Mouse (Mus musculus) limb, embryonic 14.5 days (tissue): ENCODE results near the gene Large2. TPM values are rescaled to one million over a fixed set of nuclear protein-coding genes. Genes with fewer than 3 reads are reported as not detected.

Experiments
- ATAC-seq: fragments of 200-750 bp; cut with Nextera tagmentation; 2 replicates; pipeline ENCODE4 v1.8.0; 2017; ENCODE audit warnings: low read depth, moderate number of reproducible peaks, moderate TSS enrichment; ENCODE audit not compliant: low FRiP score
- DNase-seq: peaks from one replicate; pipeline ENCODE4 v3.0.0-alpha.2; 2015; ENCODE audit warnings: low spot score
- H3K27ac ChIP-seq: fragments of 300-500 bp; sonication (generic); replicated peaks from 2 replicates; pipeline ENCODE4 v1.5.1; 2014; ENCODE audit warnings: low read depth, mild to moderate bottlenecking, low read length, moderate library complexity, mixed read lengths
- H3K27me3 ChIP-seq: fragments of 300-500 bp; sonication (generic); 2 replicates; pipeline ENCODE4 v1.6.1; 2014; ENCODE audit warnings: low read length, mixed read lengths; ENCODE audit not compliant: control insufficient read depth, insufficient read depth
- H3K36me3 ChIP-seq: fragments of 300-500 bp; sonication (generic); 2 replicates; pipeline ENCODE4 v1.6.1; 2014; ENCODE audit warnings: mild to moderate bottlenecking, low read length, moderate library complexity, mixed read lengths; ENCODE audit not compliant: control insufficient read depth, insufficient read depth
- H3K4me1 ChIP-seq: fragments of 300-500 bp; sonication (generic); 2 replicates; pipeline ENCODE4 v1.6.1; 2014; ENCODE audit warnings: antibody characterized with exemption, low read length, mixed read lengths; ENCODE audit not compliant: control insufficient read depth, insufficient read depth
- H3K4me2 ChIP-seq: fragments of 300-500 bp; sonication (generic); replicated peaks from 2 replicates; pipeline ENCODE4 v1.6.1; 2014; ENCODE audit warnings: low read depth, mild to moderate bottlenecking, low read length, moderate library complexity; ENCODE audit not compliant: severe bottlenecking
- H3K4me3 ChIP-seq: fragments of 300-500 bp; sonication (generic); replicated peaks from 2 replicates; pipeline ENCODE4 v1.5.1; 2014; ENCODE audit warnings: low read length
- H3K9ac ChIP-seq: fragments of 300-500 bp; sonication (generic); 2 replicates; pipeline ENCODE4 v1.6.1; 2014; ENCODE audit warnings: mild to moderate bottlenecking, low read depth, low read length, moderate library complexity; ENCODE audit not compliant: severe bottlenecking
- H3K9me3 ChIP-seq: fragments of 300-500 bp; sonication (generic); 2 replicates; pipeline ENCODE4 v1.6.1; 2016; ENCODE audit warnings: low read length; ENCODE audit not compliant: control insufficient read depth
- POLR2A ChIP-seq: fragments of 200-500 bp; IDR thresholded peaks from 2 replicates; pipeline ENCODE4 v1.8.0; 2012; ENCODE audit warnings: inconsistent platforms, mild to moderate bottlenecking, moderate library complexity, borderline replicate concordance; ENCODE audit not compliant: insufficient read depth, insufficient read length; ENCODE audit errors: extremely low read depth
- WGBS: fragments of 180-500 bp; shearing (Covaris S2); extraction: QIAGEN DNeasy Blood & Tissue Kit; methylation state at CpG from one replicate; pipeline ENCODE4 v1.1.7; 2014; 5-methylcytosine and 5-hydroxymethylcytosine counted together
- polyA plus RNA-seq, 2 experiments: library from polyadenylated mRNA; depleted of rRNA in 1 of 2; stranded (reverse) in 1 of 2; unstranded in 1 of 2; fragments of >200 nt; fragmentation: Nextera tagmentation in 1 of 2; extraction: Ambion mirVana in 1 of 2; gene quantifications; 2 replicates each; pipeline versions ENCODE4 v1.2.1 to v1.2.3; 2012 to 2014

Large2 gene
- polyA plus RNA-seq (2012; rRNA removed) (32.7 and 41.1 TPM in 2 replicates), polyA plus RNA-seq (2014; fragmentation: Nextera tagmentation; extraction: Ambion mirVana) (15.0 and 16.3 TPM in 2 replicates)

DNA sequence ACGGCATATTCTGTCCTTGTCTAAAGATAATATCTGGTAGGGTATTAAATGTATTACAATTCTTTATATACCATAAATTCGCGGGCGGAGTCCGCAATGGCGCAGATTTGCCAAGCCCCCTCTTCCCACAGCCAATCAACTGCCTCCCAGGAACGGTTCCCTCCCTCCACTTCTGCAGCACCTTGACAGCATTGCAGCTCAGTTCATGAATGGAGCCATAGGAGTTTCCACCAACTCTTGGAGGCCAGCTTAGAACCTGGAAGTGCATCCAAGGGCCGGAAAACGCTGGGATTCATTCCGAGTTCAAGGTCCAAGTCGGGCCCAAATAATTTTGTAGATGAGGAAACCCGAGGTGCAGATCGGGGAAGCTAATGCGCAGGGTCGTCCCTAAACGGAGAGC lies at the start of gene Large2, which contains the start of gene Pex16:
Large2 (minus strand) TSS at position 356 of the 400 bp plus-strand sequence.
Pex16 (plus strand) TSS at position 163 of the 400 bp plus-strand sequence.
- Histone ChIP-seq H3K9ac (peak within 1 kb of the TSS; percentile 58), H3K4me3 (peak within 1 kb of the TSS; percentile 63), H3K4me1 (peaks cover 35% of the 10 kb centered on the region), H3K9me3 (no peaks in the 10 kb centered on the region), H3K27ac (peak within 1 kb of the TSS; percentile 83), H3K36me3 (peaks cover 11% of the 10 kb centered on the region), H3K27me3 (no peaks in the 10 kb centered on the region; the same call in 1 of the 2 replicates), H3K4me2 (peak within 1 kb of the TSS; percentile 99)
- DNase-seq (peak; percentile 40), ATAC-seq (peak; percentile 31; the same call in 1 of the 2 replicates)
- 2% methylated on average over 16 of the region's 16 CpGs for WGBS
- peak; percentile 17; the same call in 1 of the 2 replicates for TF ChIP-seq POLR2A

DNA sequence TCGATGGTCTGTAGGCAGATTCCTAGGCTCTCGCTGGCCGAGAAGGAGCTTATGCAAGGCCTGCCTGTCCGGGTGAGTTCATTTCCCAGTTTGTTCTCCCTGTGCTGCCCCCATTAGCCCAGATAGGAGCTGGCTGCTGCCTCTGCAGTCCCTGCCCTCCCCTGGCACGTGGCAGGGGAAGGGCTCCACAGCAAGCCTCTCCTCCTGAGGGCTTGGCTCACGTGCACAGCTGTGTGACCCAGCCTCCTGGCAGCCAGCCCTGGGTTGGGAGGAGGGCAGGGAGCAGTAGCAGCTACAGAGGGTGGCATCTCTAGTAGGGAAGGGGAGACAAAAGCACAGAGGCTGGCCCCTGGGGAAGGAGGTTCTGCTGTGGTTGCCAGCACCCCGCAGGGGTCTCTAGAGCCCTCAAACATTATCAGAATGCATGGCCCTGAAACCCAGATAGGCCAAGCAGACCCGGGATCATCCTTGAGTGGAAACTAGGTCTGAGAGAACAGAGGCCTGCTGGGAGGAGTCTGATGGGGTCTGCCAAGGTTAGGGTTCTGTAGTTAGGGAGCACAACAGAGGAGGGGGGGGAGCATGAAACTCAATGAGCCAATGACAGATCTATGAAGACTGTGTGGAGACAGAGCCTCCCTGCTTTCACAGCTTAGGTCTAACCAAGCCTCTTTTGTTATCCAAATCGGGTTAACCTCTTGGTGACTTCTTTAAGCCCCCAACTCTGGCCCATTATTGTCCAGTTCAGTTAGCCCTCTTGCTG lies 49.2 kb upstream of the Large2 start:
- Histone ChIP-seq H3K27me3 (no peaks in the 10 kb centered on the region), H3K9ac (no peak overlapping the region), H3K9me3 (no peaks in the 10 kb centered on the region), H3K4me1 (peaks cover 42% of the 10 kb centered on the region), H3K4me2 (no peak overlapping the region), H3K36me3 (peaks cover 71% of the 10 kb centered on the region), H3K4me3 (no peak overlapping the region), H3K27ac (peak overlapping the region; percentile 87)
- ATAC-seq, result no peak
- WGBS, result 89% methylated on average over 9 of the region's 9 CpGs
- no peak for TF ChIP-seq POLR2A
- DNase-seq, result no peak

DNA sequence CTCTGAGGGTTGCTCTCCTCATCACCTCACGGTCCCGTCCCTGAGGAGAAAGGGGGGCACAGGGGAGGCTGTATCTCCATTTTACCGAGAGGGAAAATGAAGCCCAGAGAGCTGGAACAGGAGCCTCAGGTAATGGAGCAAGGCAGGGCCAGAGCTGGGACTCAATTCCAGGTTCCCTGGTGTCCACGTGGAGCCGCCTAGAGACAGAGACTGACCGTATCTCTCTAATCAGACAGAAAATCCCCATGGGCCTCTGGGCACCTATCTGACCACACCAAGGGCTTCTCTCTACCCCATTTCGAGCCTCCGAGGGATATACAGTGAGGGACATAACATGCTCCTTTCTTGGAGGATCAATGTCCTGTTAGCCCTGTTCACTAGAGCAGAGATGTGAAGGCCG lies 48.5 kb upstream of the Large2 start:
- no peak overlapping the region for H3K9ac ChIP-seq
- DNase-seq (no peak), ATAC-seq (no peak)
- no peak overlapping the region for H3K4me3 ChIP-seq
- TF ChIP-seq POLR2A, result no peak
- no peaks in the 10 kb centered on the region for H3K27me3 ChIP-seq
- no peaks in the 10 kb centered on the region for H3K9me3 ChIP-seq
- peaks cover 35% of the 10 kb centered on the region for H3K4me1 ChIP-seq
- 92% methylated on average over 9 of the region's 9 CpGs for WGBS
- H3K36me3 ChIP-seq, result peaks cover 78% of the 10 kb centered on the region
- H3K4me2 ChIP-seq, result no peak overlapping the region
- H3K27ac ChIP-seq, result no peak overlapping the region

DNA sequence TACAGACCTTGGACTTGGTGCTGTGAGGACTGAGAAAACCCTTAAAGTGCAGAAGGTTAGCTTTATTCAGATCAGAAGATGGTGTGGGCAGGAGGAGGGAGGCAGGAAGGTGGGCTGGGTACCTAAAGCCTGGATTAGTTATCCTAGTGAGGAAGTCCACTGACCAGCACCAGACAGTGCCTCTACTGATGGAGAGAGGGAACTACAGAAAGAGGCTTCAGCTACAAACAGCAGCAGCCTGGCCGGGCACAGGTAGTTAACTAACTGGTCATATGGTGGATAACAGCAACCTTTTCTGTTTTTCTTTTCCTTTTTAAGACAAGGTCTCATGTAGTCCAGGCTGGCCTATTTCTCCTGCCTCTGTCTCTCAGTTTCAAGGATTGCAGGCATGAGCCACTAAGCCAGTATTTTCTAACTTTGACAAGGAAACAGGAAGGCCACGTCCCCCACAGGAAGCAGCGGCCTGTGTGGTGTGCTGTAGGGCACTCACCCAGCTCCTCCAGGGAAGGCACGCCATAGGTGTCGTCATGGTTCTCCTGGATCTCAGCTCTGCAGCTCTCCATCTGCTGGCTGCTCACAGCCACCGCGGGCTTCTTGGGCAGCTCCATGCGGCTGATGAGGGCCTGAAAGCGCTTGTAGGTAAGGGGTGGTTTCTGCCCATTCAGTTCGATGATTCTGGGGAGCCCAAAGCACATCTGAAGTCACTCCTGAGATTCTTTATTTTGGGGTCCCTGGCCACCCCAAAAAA lies 47.9 kb upstream of the Large2 start:
- no peak overlapping the region for H3K9ac ChIP-seq
- peaks cover 84% of the 10 kb centered on the region for H3K36me3 ChIP-seq
- no peak for TF ChIP-seq POLR2A
- DNase-seq (no peak), ATAC-seq (no peak)
- H3K4me1 ChIP-seq, result peaks cover 29% of the 10 kb centered on the region
- H3K4me3 ChIP-seq, result no peak overlapping the region
- 78% methylated on average over 10 of the region's 10 CpGs for WGBS
- no peak overlapping the region for H3K4me2 ChIP-seq
- H3K27ac ChIP-seq, result no peak overlapping the region
- no peaks in the 10 kb centered on the region for H3K27me3 ChIP-seq
- H3K9me3 ChIP-seq, result no peaks in the 10 kb centered on the region

DNA sequence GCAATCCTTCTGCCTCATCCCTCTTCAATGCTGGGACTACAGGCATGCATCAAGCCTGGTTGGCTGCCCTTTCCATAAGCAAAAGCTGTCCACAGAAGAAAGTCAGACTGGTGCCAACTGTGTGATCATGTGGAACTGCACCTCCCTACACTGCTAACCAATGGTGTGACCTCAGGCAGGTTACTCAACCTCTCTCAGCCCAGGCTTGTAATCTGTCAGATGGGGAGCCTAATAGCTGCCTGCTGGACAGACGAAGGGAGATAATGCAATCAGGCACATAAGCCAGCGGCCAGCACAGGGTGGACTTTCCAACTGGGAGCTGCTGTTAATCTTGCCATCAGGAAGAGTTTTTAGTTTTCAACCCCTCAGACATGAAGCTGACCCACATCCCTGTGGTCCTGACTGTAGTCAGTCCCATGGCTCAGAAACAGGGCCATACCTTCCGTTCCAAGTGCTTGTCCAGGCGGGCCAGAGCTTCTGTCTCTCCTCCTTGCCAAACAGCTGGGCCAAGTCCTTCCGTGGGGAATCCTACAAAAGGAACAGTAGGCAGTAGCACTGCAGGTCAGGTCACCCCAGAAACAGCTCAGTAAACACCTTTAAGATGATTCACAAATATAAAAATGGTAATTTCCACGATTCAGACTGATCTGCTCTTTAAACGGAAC lies 47.2 kb upstream of the Large2 start:
- no peaks in the 10 kb centered on the region for H3K9me3 ChIP-seq
- WGBS, result 96% methylated on average over 7 of the region's 7 CpGs
- no peak for ATAC-seq

More for the DNA sequence above, 47.2 kb upstream of the Large2 start:
- Histone ChIP-seq H3K4me2 (no peak overlapping the region), H3K36me3 (peaks cover 91% of the 10 kb centered on the region), H3K4me3 (no peak overlapping the region), H3K27ac (no peak overlapping the region), H3K27me3 (no peaks in the 10 kb centered on the region), H3K9ac (no peak overlapping the region), H3K4me1 (peaks cover 23% of the 10 kb centered on the region)
- TF ChIP-seq POLR2A, result no peak
- DNase-seq, result no peak
